Comparison of ENCODE assay signal across 8 mouse cellular contexts in the genomic region with DNA sequence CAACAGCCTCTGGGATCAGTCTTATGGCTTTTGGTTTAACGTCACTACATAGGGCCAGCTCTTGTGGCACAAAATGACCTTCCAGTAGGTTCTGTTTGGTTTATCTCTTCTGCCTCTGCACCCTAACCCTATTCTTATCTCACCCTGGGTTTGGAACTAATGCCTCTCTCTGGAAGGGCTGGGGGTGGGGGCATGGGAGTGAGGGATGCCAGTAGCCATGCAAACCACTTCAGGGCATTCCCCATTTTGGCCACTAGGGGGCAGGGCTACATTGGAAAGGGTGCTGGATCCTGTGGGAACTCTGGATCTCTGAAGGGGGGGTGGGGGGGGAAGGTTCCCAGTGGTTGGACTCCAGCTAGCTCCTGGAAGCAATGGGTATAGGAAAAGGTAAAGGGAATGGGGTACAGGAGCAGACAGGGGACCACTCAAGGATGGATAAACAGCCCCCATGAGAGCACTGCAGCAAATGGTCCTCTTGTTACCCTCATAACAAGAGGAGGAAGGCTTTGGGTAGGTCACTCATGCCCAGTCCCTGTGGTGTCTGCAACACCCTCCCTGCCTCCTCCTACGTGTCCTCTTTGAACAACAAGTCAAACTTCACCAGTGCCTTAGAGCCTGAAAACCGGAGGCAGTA. TPM values are rescaled to one million over a fixed set of nuclear protein-coding genes. Genes with fewer than 3 reads are reported as not detected.
DNase-seq lines count a peak whose midpoint lies in the region; ATAC-seq and TF ChIP-seq lines count a peak whose summit lies in the region.

No protein-coding gene starts in this region.

- no peak overlapping the region for H3K27ac ChIP-seq in embryonic facial prominence, embryonic 12.5 days
- no peak overlapping the region for H3K27ac ChIP-seq in heart, embryonic 16.5 days (ENCODE audit: low read length)

- no peaks in the 10 kb centered on the region for H3K9me3 ChIP-seq in E14TG2a.4 (ENCODE audit: low read length)
- no peaks in the 10 kb centered on the region for H3K9me3 ChIP-seq in embryonic facial prominence, embryonic 12.5 days
- H3K9me3 ChIP-seq in heart, embryonic 16.5 days (replicated peaks; ENCODE audit: control insufficient read depth, low read length): no peaks in the 10 kb centered on the region

- DNase-seq in adrenal gland, postnatal 4 days (ENCODE audit: low spot score in 2 of 2): peak; percentile 60 to 63
- peak; percentile 59 to 85 for DNase-seq in kidney, postnatal 36 days
- peak; percentile 65 for DNase-seq in lung, adult 2 months
- DNase-seq in ovary, postnatal 36 days (ENCODE audit: low spot score): peak; percentile 67
- peak; percentile 77 for DNase-seq in urinary bladder, postnatal 14 days (ENCODE audit: low spot score)

- H3K27me3 ChIP-seq in E14TG2a.4 (ENCODE audit: insufficient read depth, low read length): peaks cover 2% of the 10 kb centered on the region; the same call in 1 of the 2 replicates
- H3K27me3 ChIP-seq in embryonic facial prominence, embryonic 12.5 days: no peaks in the 10 kb centered on the region
- H3K27me3 ChIP-seq in heart, embryonic 16.5 days (ENCODE audit: control insufficient read depth, insufficient read depth, low read length): no peaks in the 10 kb centered on the region

- peaks cover 34% of the 10 kb centered on the region for H3K4me1 ChIP-seq in E14TG2a.4 (replicated peaks; ENCODE audit: low read depth, low read length)
- H3K4me1 ChIP-seq in embryonic facial prominence, embryonic 12.5 days: no peaks in the 10 kb centered on the region
- H3K4me1 ChIP-seq in heart, embryonic 16.5 days (ENCODE audit: control insufficient read depth, insufficient read depth, low read length): peaks cover 4% of the 10 kb centered on the region
- no peaks in the 10 kb centered on the region; the same call in 1 of the 2 replicates for H3K4me1 ChIP-seq in lung, adult 2 months (ENCODE audit: control insufficient read depth, insufficient read depth, low read length)

- ATAC-seq in embryonic facial prominence, embryonic 12.5 days (ENCODE audit: insufficient number of reproducible peaks, insufficient read depth, low FRiP score, low TSS enrichment): 0 out of 2 replicates have a peak, but pooled peaks have one; percentile 19
- ATAC-seq in heart, embryonic 16.5 days (replicated peaks; ENCODE audit: extremely low read depth, insufficient read depth, low FRiP score): peak; percentile 33; the same call in 1 of the 2 replicates

- no peak for TF ChIP-seq POLR2A in lung, adult 2 months (IDR thresholded peaks at IDR 0.05; ENCODE audit: borderline replicate concordance, extremely low read depth, low read depth, low read length)

- WGBS in embryonic facial prominence, embryonic 12.5 days: 82% methylated on average over 3 of the region's 3 CpGs
- 83% methylated on average over 3 of the region's 3 CpGs for WGBS in heart, embryonic 16.5 days
- WGBS in lung, adult 2 months: 84% methylated on average over 3 of the region's 3 CpGs

- no peak overlapping the region for H3K4me3 ChIP-seq in E14TG2a.4 (replicated peaks; ENCODE audit: low read length)
- no peak overlapping the region for H3K4me3 ChIP-seq in embryonic facial prominence, embryonic 12.5 days
- H3K4me3 ChIP-seq in heart, embryonic 16.5 days (ENCODE audit: low read length): no peak overlapping the region
- H3K4me3 ChIP-seq in lung, adult 2 months (replicated peaks; ENCODE audit: extremely low read depth, low read depth, low read length): no peak overlapping the region

- peak; percentile 41 for TF ChIP-seq CTCF in E14TG2a.4 (conservative IDR thresholded peaks at IDR 0.05; ENCODE audit: low read length)
- TF ChIP-seq CTCF in lung, adult 2 months (IDR thresholded peaks at IDR 0.05; ENCODE audit: insufficient read depth, low read length): peak; percentile 83

- no peak overlapping the region for H3K4me2 ChIP-seq in embryonic facial prominence, embryonic 12.5 days (replicated peaks)
- no peak overlapping the region for H3K4me2 ChIP-seq in heart, embryonic 16.5 days (ENCODE audit: low read depth, low read length)

- peaks cover 74% of the 10 kb centered on the region for H3K36me3 ChIP-seq in E14TG2a.4 (ENCODE audit: insufficient read depth, low read length)
- peaks cover 50% of the 10 kb centered on the region for H3K36me3 ChIP-seq in embryonic facial prominence, embryonic 12.5 days
- H3K36me3 ChIP-seq in heart, embryonic 16.5 days (ENCODE audit: control insufficient read depth, insufficient read depth): peaks cover 72% of the 10 kb centered on the region

- H3K9ac ChIP-seq in embryonic facial prominence, embryonic 12.5 days: no peak overlapping the region
- no peak overlapping the region for H3K9ac ChIP-seq in heart, embryonic 16.5 days (ENCODE audit: low read length)

RNA-seq across cellular contexts. Expression of a gene that starts 30.9 kb away (rescaled TPM):
- 100 to 1,000 TPM; 125 to 136 TPM for total RNA-seq in adrenal gland, postnatal 4 days (2021)
- polyA plus RNA-seq in embryonic facial prominence, embryonic 12.5 days (2016; fragmentation: Nextera tagmentation; extraction: Ambion mirVana): 183 and 189 TPM in 2 replicates
- polyA plus RNA-seq in heart, embryonic 16.5 days (2015; fragmentation: Nextera tagmentation; extraction: Ambion mirVana): 58.1 and 70.3 TPM in 2 replicates
- polyA plus RNA-seq in lung, adult 2 months (2012; rRNA removed): 59.0 and 68.2 TPM in 2 replicates
